Mouse (Mus musculus) limb, embryonic 14.5 days (tissue): ENCODE measurements around the gene Lamtor2. TPM values are rescaled to one million over a fixed set of nuclear protein-coding genes. Genes with fewer than 3 reads are reported as not detected.

Experiments
- ATAC-seq: fragments of 200-750 bp; cut with Nextera tagmentation; 2 replicates; pipeline ENCODE4 v1.8.0; 2017; ENCODE audit warnings: low read depth, moderate number of reproducible peaks, moderate TSS enrichment; ENCODE audit not compliant: low FRiP score
- DNase-seq: peaks from one replicate; pipeline ENCODE4 v3.0.0-alpha.2; 2015; ENCODE audit warnings: low spot score
- H3K27ac ChIP-seq: fragments of 300-500 bp; sonication (generic); replicated peaks from 2 replicates; pipeline ENCODE4 v1.5.1; 2014; ENCODE audit warnings: low read depth, mild to moderate bottlenecking, low read length, moderate library complexity, mixed read lengths
- H3K27me3 ChIP-seq: fragments of 300-500 bp; sonication (generic); 2 replicates; pipeline ENCODE4 v1.6.1; 2014; ENCODE audit warnings: low read length, mixed read lengths; ENCODE audit not compliant: control insufficient read depth, insufficient read depth
- H3K36me3 ChIP-seq: fragments of 300-500 bp; sonication (generic); 2 replicates; pipeline ENCODE4 v1.6.1; 2014; ENCODE audit warnings: mild to moderate bottlenecking, low read length, moderate library complexity, mixed read lengths; ENCODE audit not compliant: control insufficient read depth, insufficient read depth
- H3K4me1 ChIP-seq: fragments of 300-500 bp; sonication (generic); 2 replicates; pipeline ENCODE4 v1.6.1; 2014; ENCODE audit warnings: antibody characterized with exemption, low read length, mixed read lengths; ENCODE audit not compliant: control insufficient read depth, insufficient read depth
- H3K4me2 ChIP-seq: fragments of 300-500 bp; sonication (generic); replicated peaks from 2 replicates; pipeline ENCODE4 v1.6.1; 2014; ENCODE audit warnings: low read depth, mild to moderate bottlenecking, low read length, moderate library complexity; ENCODE audit not compliant: severe bottlenecking
- H3K4me3 ChIP-seq: fragments of 300-500 bp; sonication (generic); replicated peaks from 2 replicates; pipeline ENCODE4 v1.5.1; 2014; ENCODE audit warnings: low read length
- H3K9ac ChIP-seq: fragments of 300-500 bp; sonication (generic); 2 replicates; pipeline ENCODE4 v1.6.1; 2014; ENCODE audit warnings: mild to moderate bottlenecking, low read depth, low read length, moderate library complexity; ENCODE audit not compliant: severe bottlenecking
- H3K9me3 ChIP-seq: fragments of 300-500 bp; sonication (generic); 2 replicates; pipeline ENCODE4 v1.6.1; 2016; ENCODE audit warnings: low read length; ENCODE audit not compliant: control insufficient read depth
- POLR2A ChIP-seq: fragments of 200-500 bp; IDR thresholded peaks from 2 replicates; pipeline ENCODE4 v1.8.0; 2012; ENCODE audit warnings: inconsistent platforms, mild to moderate bottlenecking, moderate library complexity, borderline replicate concordance; ENCODE audit not compliant: insufficient read depth, insufficient read length; ENCODE audit errors: extremely low read depth
- WGBS: fragments of 180-500 bp; shearing (Covaris S2); extraction: QIAGEN DNeasy Blood & Tissue Kit; methylation state at CpG from one replicate; pipeline ENCODE4 v1.1.7; 2014; 5-methylcytosine and 5-hydroxymethylcytosine counted together
- polyA plus RNA-seq, 2 experiments: library from polyadenylated mRNA; depleted of rRNA in 1 of 2; stranded (reverse) in 1 of 2; unstranded in 1 of 2; fragments of >200 nt; fragmentation: Nextera tagmentation in 1 of 2; extraction: Ambion mirVana in 1 of 2; gene quantifications; 2 replicates each; pipeline versions ENCODE4 v1.2.1 to v1.2.3; 2012 to 2014

Gene Lamtor2
- polyA plus RNA-seq, 2 experiments: 100 to 117 TPM

GRCm38 (mm10) chr3:88527565-88527964 is 25.3 kb downstream of the Lamtor2 start:
- 0 out of 2 replicates have a peak overlapping the region, but pooled peaks have one; percentile 29 for H3K27ac ChIP-seq
- 33% methylated on average over 8 of the region's 8 CpGs for WGBS
- no peak overlapping the region for H3K4me2 ChIP-seq
- H3K4me1 ChIP-seq: peaks cover 22% of the 10 kb centered on the region
- peaks cover 26% of the 10 kb centered on the region for H3K36me3 ChIP-seq
- H3K9me3 ChIP-seq: no peaks in the 10 kb centered on the region
- no peak for TF ChIP-seq POLR2A
- no peak overlapping the region for H3K4me3 ChIP-seq
- ATAC-seq (no peak), DNase-seq (no peak)
- no peaks in the 10 kb centered on the region for H3K27me3 ChIP-seq
- H3K9ac ChIP-seq: no peak overlapping the region

- 33% methylated on average over 17 of the region's 17 CpGs for WGBS
- ATAC-seq (peak; percentile 74), DNase-seq (peak; percentile 91)
- Histone ChIP-seq H3K27me3 (no peaks in the 10 kb centered on the region), H3K9me3 (no peaks in the 10 kb centered on the region), H3K36me3 (peaks cover 26% of the 10 kb centered on the region), H3K27ac (no peak overlapping the region), H3K4me3 (no peak overlapping the region), H3K4me1 (peaks cover 22% of the 10 kb centered on the region), H3K9ac (no peak overlapping the region), H3K4me2 (0 out of 2 replicates have a peak overlapping the region, but pooled peaks have one; percentile 2)
- no peak for TF ChIP-seq POLR2A
Measured at GRCm38 (mm10) chr3:88526157-88527131, 26.4 kb downstream of the Lamtor2 start.

GRCm38 (mm10) chr3:88525021-88525420 is 27.9 kb downstream of the Lamtor2 start:
- no peak overlapping the region for H3K4me3 ChIP-seq
- no peak overlapping the region for H3K4me2 ChIP-seq
- WGBS: 90% methylated on average over 5 of the region's 5 CpGs
- H3K27me3 ChIP-seq: no peaks in the 10 kb centered on the region
- no peak overlapping the region for H3K27ac ChIP-seq
- DNase-seq (no peak), ATAC-seq (no peak)
- H3K9me3 ChIP-seq: no peaks in the 10 kb centered on the region
- H3K9ac ChIP-seq: no peak overlapping the region
- peaks cover 19% of the 10 kb centered on the region for H3K4me1 ChIP-seq
- TF ChIP-seq POLR2A: no peak
- peaks cover 26% of the 10 kb centered on the region for H3K36me3 ChIP-seq

GRCm38 (mm10) chr3:88523027-88523426 is 29.8 kb downstream of the Lamtor2 start:
- no peak for DNase-seq
- no peak for ATAC-seq
- Histone ChIP-seq H3K4me3 (no peak overlapping the region), H3K27me3 (no peaks in the 10 kb centered on the region), H3K4me2 (no peak overlapping the region), H3K27ac (no peak overlapping the region), H3K9me3 (no peaks in the 10 kb centered on the region), H3K36me3 (peaks cover 25% of the 10 kb centered on the region), H3K4me1 (peaks cover 7% of the 10 kb centered on the region; the same call in 1 of the 2 replicates), H3K9ac (no peak overlapping the region)
- TF ChIP-seq POLR2A: no peak
- WGBS: 89% methylated on average over 8 of the region's 8 CpGs

- 34% methylated on average over 9 of the region's 9 CpGs for WGBS
- no peak overlapping the region for H3K9ac ChIP-seq
- 0 out of 2 replicates have a peak overlapping the region, but pooled peaks have one; percentile 39 for H3K27ac ChIP-seq
- no peak for TF ChIP-seq POLR2A
- H3K9me3 ChIP-seq: no peaks in the 10 kb centered on the region
- ATAC-seq (peak; percentile 53; the same call in 1 of the 2 replicates), DNase-seq (peak; percentile 83)
- no peak overlapping the region for H3K4me2 ChIP-seq
- H3K4me3 ChIP-seq: no peak overlapping the region
- H3K36me3 ChIP-seq: peaks cover 22% of the 10 kb centered on the region
- H3K4me1 ChIP-seq: no peaks in the 10 kb centered on the region
- H3K27me3 ChIP-seq: no peaks in the 10 kb centered on the region
Measured at GRCm38 (mm10) chr3:88521803-88522331, 31.0 kb downstream of the Lamtor2 start.
